Mouse (Mus musculus) heart, postnatal 0 days (tissue): Measurements from ENCODE around the gene Ern1.

Source experiments
- CTCF ChIP-seq: IDR thresholded peaks from 2 replicates; pipeline ENCODE4 v1.5.1; 2016; ENCODE audit warnings: antibody characterized with exemption, control low read depth, low read depth
- EP300 ChIP-seq: IDR thresholded peaks from 2 replicates; pipeline ENCODE4 v1.6.1; 2016; ENCODE audit warnings: antibody characterized with exemption, low read depth

GRCm38 (mm10) chr11:106527926-106528325 lies 40.3 kb upstream of the Ern1 start:
- TF ChIP-seq CTCF (no peak), EP300 (no peak)
